Mouse (Mus musculus) kidney, adult 2 months (tissue): Measurements from ENCODE around the gene Ptprn2.

Experiments
- CTCF ChIP-seq: fragments of 200-500 bp; conservative IDR thresholded peaks from 2 replicates; pipeline ENCODE4 v1.5.1; 2011; ENCODE audit warnings: low read depth, mild to moderate bottlenecking, control low read depth, low read length, moderate library complexity, mixed read lengths; ENCODE audit not compliant: insufficient read depth, insufficient read length
- POLR2A ChIP-seq: fragments of 200-500 bp; IDR thresholded peaks from one replicate; pipeline ENCODE4 v1.6.1; 2011; ENCODE audit warnings: low read depth, low read length, control low read depth

DNA sequence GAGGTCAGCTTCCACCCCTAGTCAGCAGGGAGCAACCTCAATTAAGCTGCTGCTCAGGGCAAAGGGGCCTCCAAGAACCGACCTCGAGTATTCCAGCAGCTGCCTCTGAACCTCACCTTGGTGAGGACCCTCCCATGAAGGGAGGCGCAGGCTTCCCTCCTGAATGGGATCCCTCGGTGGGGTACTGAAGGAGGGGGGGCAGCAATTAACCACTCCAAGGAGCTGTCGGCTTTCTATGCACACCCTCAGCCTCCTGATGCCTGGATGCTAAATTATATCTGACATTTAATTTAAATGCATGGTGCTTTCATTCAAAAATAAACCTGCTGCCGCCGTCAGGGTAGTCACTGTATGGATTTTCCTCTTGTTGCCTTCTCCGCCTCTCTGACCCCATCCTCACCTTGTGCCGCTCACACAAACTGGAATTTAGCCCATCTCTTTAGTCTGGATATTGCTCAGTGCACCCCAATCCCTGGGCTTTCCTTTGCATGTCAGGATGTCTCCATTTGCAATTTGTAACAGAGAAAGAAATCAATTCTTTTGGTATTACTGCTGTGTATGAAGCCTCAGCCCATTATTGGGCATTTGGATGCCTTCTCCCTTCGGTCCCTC, 629.8 kb downstream of the Ptprn2 start:
- TF ChIP-seq CTCF (no peak), POLR2A (no peak)
